Mouse (Mus musculus) kidney, adult 2 months (tissue): ENCODE results near the gene Plekhh3. TPM values are rescaled to one million over a fixed set of nuclear protein-coding genes. Genes with fewer than 3 reads are reported as not detected.
A peak's percentile ranks its signal among the peaks of the same experiment; 100 is the strongest.

Experiments used
- DNase-seq: peaks from one replicate; pipeline ENCODE4 v3.0.0; 2021
- H3K27ac ChIP-seq: fragments of 200-500 bp; 2 replicates; pipeline ENCODE4 v1.5.1; 2012; ENCODE audit warnings: low read depth, low read length, control low read depth, inconsistent platforms; ENCODE audit not compliant: insufficient read depth
- H3K27me3 ChIP-seq: fragments of 200-500 bp; replicated peaks from 2 replicates; pipeline ENCODE4 v1.6.1; 2012; ENCODE audit warnings: mild to moderate bottlenecking, moderate library complexity, low read length, inconsistent platforms; ENCODE audit not compliant: control insufficient read depth, insufficient read depth
- H3K36me3 ChIP-seq: fragments of 200-500 bp; 2 replicates; pipeline ENCODE4 v1.6.1; 2012; ENCODE audit warnings: mild to moderate bottlenecking, moderate library complexity, low read length, inconsistent platforms; ENCODE audit not compliant: control insufficient read depth, insufficient read depth
- H3K4me1 ChIP-seq: fragments of 200-500 bp; 2 replicates; pipeline ENCODE4 v1.6.1; 2011; ENCODE audit warnings: low read length; ENCODE audit not compliant: control insufficient read depth, insufficient read depth
- H3K4me3 ChIP-seq: fragments of 200-500 bp; 2 replicates; pipeline ENCODE4 v1.5.1; 2011; ENCODE audit warnings: mild to moderate bottlenecking, low read depth, low read length, control low read depth; ENCODE audit not compliant: insufficient read depth
- CTCF ChIP-seq: fragments of 200-500 bp; conservative IDR thresholded peaks from 2 replicates; pipeline ENCODE4 v1.5.1; 2011; ENCODE audit warnings: low read depth, mild to moderate bottlenecking, control low read depth, low read length, moderate library complexity, mixed read lengths; ENCODE audit not compliant: insufficient read depth, insufficient read length
- POLR2A ChIP-seq: fragments of 200-500 bp; IDR thresholded peaks from one replicate; pipeline ENCODE4 v1.6.1; 2011; ENCODE audit warnings: low read depth, low read length, control low read depth
- WGBS: fragments of 180-500 bp; shearing (Covaris S2); methylation state at CpG from one replicate; pipeline ENCODE4 v1.1.7; 2018; 5-methylcytosine and 5-hydroxymethylcytosine counted together
- polyA plus RNA-seq: library from polyadenylated mRNA; depleted of rRNA; stranded (reverse); fragments of >200 nt; gene quantifications from 2 replicates; pipeline ENCODE4 v1.2.3, GENCODE M21; 2012

The Plekhh3 gene
- polyA plus RNA-seq, 1 experiment, result 19.3 TPM

DNA sequence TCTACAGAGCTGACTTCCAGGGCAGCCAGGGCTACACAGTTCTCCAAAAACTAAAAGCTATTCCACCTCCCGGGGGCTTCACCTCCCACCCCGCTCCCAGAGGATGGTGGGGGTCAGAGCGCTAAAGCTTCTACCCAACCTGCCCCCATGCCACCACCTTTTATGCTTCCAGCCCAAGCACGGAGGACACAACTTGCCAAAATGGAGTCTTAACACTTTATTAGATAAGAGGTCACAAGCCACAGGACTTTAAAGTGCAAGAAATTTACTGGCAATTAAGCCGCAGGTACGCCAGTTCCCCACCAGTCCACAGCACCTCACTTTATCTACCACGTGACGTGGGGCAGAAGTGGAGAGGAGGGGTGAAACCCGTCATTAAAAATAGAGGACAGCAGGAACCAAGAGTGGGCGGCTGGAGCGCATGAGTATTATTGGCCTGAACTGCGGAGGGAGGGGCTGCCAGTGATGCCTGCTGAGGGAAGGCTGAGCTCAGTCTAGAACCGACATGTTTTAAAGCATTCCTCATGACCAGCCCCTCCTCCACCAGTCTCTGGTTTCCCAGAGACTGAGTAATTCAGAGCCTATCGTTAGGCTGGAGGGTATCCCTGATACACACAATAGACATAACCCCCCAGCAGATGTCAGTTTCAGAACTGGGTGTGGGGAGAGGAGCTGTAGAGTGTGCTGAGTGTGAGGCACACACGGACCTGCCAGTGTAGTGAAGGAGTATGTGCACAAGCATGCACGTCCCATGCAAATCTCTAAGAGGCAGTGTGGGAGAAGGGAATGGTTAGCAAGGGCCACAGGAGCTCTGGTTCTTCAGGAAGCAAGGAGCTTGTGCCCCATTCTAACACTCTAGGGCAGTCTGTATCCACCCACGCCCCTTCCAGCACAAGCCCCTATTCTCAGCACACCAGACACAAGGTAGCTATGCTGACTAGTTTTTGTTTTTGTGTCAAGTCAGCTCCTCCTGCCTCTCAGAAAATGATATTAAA is 20.1 kb upstream of the Plekhh3 start:
- TF ChIP-seq CTCF (no peak), POLR2A (no peak)
- WGBS, result 70% methylated on average over 17 of the region's 17 CpGs
- H3K4me1 ChIP-seq, result no peaks in the 10 kb centered on the region
- H3K27ac ChIP-seq, result no peak overlapping the region
- H3K27me3 ChIP-seq, result no peaks in the 10 kb centered on the region
- H3K36me3 ChIP-seq, result peaks cover 2% of the 10 kb centered on the region; the same call in 1 of the 2 replicates
- DNase-seq, result no peak
- H3K4me3 ChIP-seq, result no peak overlapping the region

DNA sequence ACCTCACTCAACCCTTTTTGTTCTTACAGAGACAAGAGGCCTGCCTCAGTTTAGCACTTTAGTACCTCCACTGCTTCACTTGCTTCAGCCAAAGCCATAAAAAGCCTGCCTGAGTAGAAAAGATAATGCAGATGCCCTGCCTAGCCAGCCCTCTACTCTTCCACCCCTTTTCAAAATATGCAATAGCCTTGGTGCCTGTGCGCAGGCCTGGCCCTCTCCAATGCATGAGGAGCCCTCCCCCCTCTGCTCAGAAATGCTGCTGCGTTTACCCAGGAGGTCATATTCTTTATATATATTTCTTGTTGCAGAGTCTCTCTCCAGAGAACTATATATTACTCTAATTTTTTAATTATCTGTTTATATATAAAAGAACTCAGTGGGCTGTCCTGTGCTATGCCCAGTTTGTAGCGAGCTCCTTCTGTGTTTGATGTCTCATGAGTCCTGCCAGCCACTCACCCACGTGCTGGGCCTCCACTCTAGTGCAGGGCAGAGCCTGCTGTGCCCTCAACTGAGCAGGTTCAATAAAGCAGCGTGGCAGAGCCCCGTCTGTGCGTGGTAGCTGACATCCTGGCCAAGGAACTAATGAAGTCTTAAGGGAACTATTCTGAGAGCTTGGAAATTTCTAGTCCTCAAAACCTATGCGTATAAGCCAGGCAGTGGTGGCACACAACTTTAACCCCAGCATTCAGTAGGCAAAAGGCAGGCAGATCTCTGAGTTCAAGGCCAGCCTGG is 19.2 kb upstream of the Plekhh3 start:
- no peaks in the 10 kb centered on the region for H3K27me3 ChIP-seq
- no peak for DNase-seq
- 59% methylated on average over 8 of the region's 8 CpGs for WGBS
- H3K4me3 ChIP-seq, result no peak overlapping the region
- no peak for TF ChIP-seq POLR2A
- no peak for TF ChIP-seq CTCF
- no peaks in the 10 kb centered on the region; the same call in 1 of the 2 replicates for H3K36me3 ChIP-seq
- H3K4me1 ChIP-seq, result no peaks in the 10 kb centered on the region
- H3K27ac ChIP-seq, result no peak overlapping the region

DNA sequence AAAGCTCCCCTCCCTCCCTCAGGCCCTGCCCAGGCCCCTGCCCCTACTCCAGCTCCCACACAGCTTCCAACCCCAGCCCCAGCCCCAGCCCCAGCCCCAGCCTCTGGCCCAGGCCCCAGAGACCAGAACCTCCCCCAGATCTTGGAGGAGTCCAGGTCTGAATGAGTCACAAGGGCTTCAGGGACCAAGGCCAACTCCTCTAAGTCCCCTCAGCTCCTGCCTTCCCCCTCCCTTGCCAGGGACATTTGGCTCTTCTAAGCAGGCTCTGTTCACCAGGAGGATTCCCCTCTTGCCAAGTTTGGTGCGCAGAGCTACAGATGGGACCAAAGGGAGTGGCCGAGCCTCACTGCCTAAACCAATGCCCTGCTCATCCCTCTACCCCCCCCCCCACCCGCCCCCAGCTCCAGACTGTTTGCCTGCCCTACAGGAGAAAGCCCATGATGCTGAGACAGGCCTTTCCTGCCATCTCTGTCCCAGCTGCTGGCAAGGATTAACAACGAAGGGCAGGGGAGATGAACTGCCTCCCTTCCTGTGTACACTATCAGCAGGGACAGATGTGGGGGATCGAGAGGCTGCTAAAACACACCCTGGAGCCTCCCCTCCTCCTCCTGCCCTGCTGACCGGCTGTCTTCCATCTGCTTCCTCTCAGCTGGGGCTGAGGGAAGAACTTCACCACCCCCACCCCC is 18.5 kb upstream of the Plekhh3 start:
- no peaks in the 10 kb centered on the region for H3K4me1 ChIP-seq
- TF ChIP-seq CTCF, result no peak
- TF ChIP-seq POLR2A, result no peak
- peak; percentile 62 for DNase-seq

DNA sequence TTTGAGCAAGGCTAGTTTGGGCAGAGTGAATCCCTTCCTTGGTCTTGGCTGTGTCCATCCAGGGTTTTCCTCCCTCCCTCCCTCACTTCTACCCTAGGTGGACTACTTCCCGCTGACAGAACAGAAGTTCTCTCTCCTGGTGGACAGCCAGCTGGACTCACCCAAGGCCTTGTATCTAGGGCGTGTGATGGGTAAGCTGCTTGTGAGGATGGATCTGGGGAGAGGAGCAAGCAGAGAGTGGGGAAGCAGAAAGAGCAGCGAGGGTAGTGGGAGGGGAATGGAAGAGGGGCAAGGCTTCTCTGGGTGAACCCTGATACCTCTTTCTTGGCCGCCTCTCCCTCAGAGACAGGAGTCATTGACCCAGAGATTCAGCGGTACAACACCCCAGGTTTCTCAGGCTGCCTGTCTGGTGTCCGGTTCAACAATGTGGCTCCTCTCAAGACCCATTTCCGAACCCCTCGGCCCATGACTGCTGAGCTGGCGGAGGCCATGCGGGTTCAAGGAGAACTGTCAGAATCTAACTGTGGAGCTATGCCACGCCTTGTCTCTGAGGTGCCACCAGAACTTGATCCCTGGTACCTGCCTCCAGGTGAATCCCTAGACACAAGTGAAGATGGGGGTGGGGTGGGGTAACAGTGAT is 17.1 kb upstream of the Plekhh3 start:
- WGBS, result 72% methylated on average over 11 of the region's 11 CpGs
- H3K4me3 ChIP-seq, result no peak overlapping the region
- DNase-seq, result no peak
- H3K36me3 ChIP-seq, result no peaks in the 10 kb centered on the region
- no peaks in the 10 kb centered on the region for H3K27me3 ChIP-seq
- no peak for TF ChIP-seq POLR2A
- no peak for TF ChIP-seq CTCF
- H3K4me1 ChIP-seq, result no peaks in the 10 kb centered on the region
- H3K27ac ChIP-seq, result no peak overlapping the region

More for the DNA sequence above, 18.5 kb upstream of the Plekhh3 start:
- H3K36me3 ChIP-seq, result no peaks in the 10 kb centered on the region; the same call in 1 of the 2 replicates
- WGBS, result 40% methylated on average over 6 of the region's 6 CpGs
- no peak overlapping the region for H3K27ac ChIP-seq
- H3K4me3 ChIP-seq, result no peak overlapping the region
- no peaks in the 10 kb centered on the region for H3K27me3 ChIP-seq

DNA sequence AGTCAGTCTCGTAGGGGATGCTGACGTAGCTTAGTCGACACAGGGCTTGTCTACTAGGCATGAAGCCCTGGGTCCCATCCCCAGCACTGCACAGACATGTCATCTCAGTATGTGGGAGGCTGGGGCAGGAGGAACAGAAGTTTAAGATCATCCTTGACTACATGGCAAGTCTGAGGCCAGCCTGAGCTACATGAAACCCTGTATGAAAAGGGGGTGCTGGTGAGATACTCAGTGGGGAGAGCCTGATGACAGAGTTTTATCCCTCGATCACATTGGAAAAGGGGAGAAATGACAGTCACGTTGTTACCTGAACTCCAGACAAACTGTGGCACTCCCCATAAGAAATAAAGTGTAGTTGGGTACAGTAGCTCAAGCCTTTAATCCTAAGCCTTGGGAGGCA is 16.4 kb upstream of the Plekhh3 start:
- TF ChIP-seq POLR2A (no peak), CTCF (no peak)
- WGBS, result 93% methylated on average over 5 of the region's 5 CpGs
- no peak for DNase-seq
- H3K4me1 ChIP-seq, result no peaks in the 10 kb centered on the region
- no peak overlapping the region for H3K4me3 ChIP-seq
- H3K27me3 ChIP-seq, result no peaks in the 10 kb centered on the region
- no peaks in the 10 kb centered on the region for H3K36me3 ChIP-seq
- H3K27ac ChIP-seq, result no peak overlapping the region

DNA sequence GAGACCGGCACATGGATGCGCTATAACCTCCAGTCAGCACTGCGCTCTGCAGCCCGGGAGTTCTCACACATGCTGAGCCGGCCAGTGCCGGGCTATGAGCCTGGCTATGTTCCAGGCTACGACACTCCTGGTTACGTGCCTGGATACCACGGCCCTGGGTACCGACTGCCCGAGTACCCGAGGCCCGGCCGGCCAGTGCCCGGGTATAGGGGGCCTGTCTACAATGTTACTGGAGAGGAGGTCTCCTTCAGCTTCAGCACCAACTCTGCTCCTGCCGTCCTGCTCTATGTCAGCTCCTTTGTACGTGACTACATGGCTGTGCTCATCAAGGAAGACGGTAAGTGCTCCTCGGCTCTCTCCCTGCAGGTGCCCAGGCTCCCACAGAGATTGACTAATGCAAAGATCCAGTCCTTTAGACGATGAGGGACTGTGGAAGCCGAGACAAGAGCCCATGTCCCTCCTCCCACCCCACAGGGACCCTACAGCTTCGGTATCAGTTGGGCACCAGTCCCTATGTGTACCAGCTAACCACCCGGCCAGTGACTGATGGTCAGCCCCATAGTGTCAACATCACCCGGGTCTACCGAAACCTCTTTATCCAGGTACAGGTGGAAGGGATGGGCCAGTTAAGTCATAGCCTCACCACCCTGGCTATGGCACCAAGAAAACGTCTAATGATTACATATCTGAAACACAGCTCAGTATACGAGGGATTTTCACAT is 15.5 kb upstream of the Plekhh3 start:
- WGBS, result 90% methylated on average over 27 of the region's 27 CpGs
- Histone ChIP-seq H3K27ac (no peak overlapping the region), H3K4me1 (no peaks in the 10 kb centered on the region), H3K27me3 (no peaks in the 10 kb centered on the region), H3K4me3 (no peak overlapping the region), H3K36me3 (no peaks in the 10 kb centered on the region)
- no peak for DNase-seq
- TF ChIP-seq POLR2A (no peak), CTCF (no peak)
